Mouse (Mus musculus): Measurements from ENCODE around the gene Gm11444. TPM values are rescaled to one million over a fixed set of nuclear protein-coding genes. Genes with fewer than 3 reads are reported as not detected.

Gm11444 gene
- total RNA-seq (2021): not detected
- long read RNA-seq, experiment 1: 0 reads
- long read RNA-seq, experiment 2: 0 reads

DNA sequence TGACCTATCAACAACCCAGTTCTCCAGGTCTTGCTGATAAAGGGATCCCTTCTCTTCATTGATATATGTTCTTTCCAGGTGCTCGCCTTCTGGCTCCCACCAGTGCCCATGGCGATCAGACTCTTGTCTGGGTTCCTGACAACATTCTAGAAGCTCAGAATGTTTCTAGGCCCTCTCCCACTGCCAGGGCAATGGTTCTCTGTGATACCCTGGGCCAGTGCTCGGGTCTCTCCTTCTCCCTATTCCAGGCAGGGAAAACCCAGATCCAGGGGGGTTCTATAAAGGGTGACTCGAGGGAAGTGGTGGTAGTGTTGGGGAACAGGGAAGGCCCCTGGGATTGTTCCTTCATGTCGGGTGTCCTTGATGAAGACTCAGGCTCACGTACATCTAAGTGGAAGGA, at the start of gene Gm11444:
Gene Gm11444 (minus strand): TSS at position 101 of the 400 bp plus-strand sequence.
- intact Hi-C loops (cut with DNase I): no loop called here

GRCm38 (mm10) chr11:85896335-85896985, 46.3 kb upstream of the Gm11444 start:
- DNase-seq (ENCODE audit: low spot score in 2 of 2): no peak
- intact Hi-C loops (cut with DNase I): no loop called here

More for the DNA sequence above, at the start of gene Gm11444:
- DNase-seq (ENCODE audit: low spot score in 2 of 2): no peak

- DNase-seq (ENCODE audit: low spot score in 2 of 2): no peak
These were observed 44.8 kb upstream of the Gm11444 start for GRCm38 (mm10) chr11:85894731-85895545.

DNA sequence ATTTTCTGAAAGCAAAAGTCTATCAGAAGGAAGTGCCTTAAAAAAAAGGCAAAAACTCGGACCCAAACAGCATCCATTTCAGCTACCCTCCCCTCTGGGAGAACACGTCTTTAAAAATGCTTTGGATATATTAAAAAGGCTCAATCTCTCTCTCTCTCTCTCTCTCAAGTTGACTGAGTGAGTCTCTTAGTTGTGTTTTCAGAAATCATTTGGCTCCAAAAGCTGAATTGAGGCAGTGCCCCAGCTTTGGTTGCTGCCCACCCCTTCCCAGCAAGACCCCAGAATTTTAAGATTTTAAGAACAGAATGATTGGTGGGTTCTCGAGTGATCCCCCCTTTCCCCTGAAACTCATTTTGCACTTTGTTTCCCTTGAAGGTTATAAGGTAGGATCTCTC, 44.0 kb upstream of the Gm11444 start:
- DNase-seq (ENCODE audit: low spot score in 2 of 2): no peak
- intact Hi-C loops (cut with DNase I): no loop called here

More at GRCm38 (mm10) chr11:85894731-85895545, 44.8 kb upstream of the Gm11444 start:
- intact Hi-C loops (cut with DNase I): no loop called here

DNA sequence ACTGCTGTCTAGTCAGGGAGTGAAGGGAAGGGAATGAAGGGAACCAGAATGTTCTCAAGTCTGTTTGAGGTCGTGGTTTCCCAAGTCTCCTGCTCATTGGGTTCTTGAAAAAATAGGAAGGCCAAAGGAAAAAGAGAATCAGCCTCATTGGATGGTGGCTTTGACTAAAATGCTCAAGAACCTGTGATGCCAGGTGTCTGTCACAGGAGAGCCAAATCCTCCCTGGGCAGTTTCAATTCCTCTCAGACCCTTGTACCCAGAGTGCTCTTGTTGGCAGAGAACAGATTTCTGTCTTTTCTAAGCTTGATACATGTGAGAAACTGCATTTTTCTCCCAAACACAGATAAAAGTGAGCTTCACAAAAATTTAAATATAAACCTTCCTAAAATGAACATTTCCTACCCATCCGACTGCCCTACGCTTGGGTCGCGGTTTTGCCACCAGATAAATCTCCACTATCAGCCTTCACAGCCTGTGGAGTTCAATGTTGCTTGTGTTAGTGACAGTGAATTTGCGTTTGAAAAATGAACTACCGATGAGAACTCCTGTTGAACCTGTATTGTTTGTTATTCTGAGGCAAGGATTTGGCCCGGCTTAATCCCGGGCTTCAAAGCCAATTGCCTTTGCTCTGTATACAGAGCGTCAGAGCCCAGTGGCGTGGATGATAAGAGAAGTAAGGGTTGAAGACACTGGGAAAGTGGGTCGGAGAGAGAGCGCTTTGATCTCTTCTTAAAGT, 43.4 kb upstream of the Gm11444 start:
- intact Hi-C loops (cut with DNase I): no loop called here
- no peak for DNase-seq (ENCODE audit: low spot score in 2 of 2)

DNA sequence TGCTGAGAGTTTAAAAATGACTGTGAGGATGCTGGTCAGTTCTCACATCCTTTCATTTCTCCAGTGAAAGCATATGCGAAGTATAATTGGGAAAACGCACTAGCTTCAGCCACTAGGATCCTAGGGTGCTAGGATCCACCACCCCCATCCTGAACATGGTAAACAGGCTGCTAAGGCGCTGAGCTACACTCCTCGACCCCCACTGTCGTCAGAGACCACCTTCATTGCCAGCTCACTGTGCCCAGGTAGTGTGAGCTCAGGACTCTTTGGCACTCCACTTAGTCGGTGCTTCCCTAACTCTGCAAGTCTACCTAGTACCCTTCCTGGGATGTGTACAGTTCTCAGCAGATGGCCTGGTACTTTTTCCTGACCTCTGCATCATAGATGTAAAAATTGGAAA, 42.6 kb upstream of the Gm11444 start:
- intact Hi-C loops (cut with DNase I): no loop called here
- DNase-seq (ENCODE audit: low spot score in 2 of 2): no peak

DNA sequence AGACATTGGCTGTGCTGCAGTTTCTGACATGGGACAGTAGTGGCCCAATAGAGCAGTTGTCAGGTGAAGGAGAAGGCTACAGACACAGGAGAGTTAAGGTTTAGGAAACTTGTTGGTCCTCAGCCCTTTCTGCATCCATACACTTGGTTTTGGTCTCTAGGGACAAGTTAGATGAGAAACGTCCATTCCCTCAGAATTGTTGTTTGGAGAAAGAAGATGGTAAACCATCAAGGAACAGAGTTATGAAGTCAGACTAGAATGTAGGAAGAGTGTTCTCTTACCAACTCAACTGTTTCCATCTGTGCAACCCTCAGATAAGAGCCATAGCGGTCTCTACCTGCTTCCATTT, 41.5 kb upstream of the Gm11444 start:
- DNase-seq (ENCODE audit: low spot score in 2 of 2): no peak
- intact Hi-C loops (cut with DNase I): no loop called here

GRCm38 (mm10) chr11:85891010-85891691, 41.0 kb upstream of the Gm11444 start:
- no peak for DNase-seq (ENCODE audit: low spot score in 2 of 2)
- intact Hi-C loops (cut with DNase I): no loop called here

GRCm38 (mm10) chr11:85890563-85890845, 40.4 kb upstream of the Gm11444 start:
- no peak for DNase-seq (ENCODE audit: low spot score in 2 of 2)

GRCm38 (mm10) chr11:85889730-85890562, 39.8 kb upstream of the Gm11444 start:
- no peak for DNase-seq (ENCODE audit: low spot score in 2 of 2)
- intact Hi-C loops (cut with DNase I): loop anchor here (5.0 kb wide), 2 partner anchors 48 to 1368 kb away; no protein-coding TSS in a partner anchor

More at GRCm38 (mm10) chr11:85890563-85890845, 40.4 kb upstream of the Gm11444 start:
- intact Hi-C loops (cut with DNase I): no loop called here

- DNase-seq (ENCODE audit: low spot score in 2 of 2): no peak
- intact Hi-C loops (cut with DNase I): loop anchor here (5.0 kb wide), 2 partner anchors 47 to 1367 kb away; no protein-coding TSS in a partner anchor
These were observed 39.1 kb upstream of the Gm11444 start for GRCm38 (mm10) chr11:85889056-85889729.

GRCm38 (mm10) chr11:85888451-85888961, 38.4 kb upstream of the Gm11444 start:
- no peak for DNase-seq (ENCODE audit: low spot score in 2 of 2)
- intact Hi-C loops (cut with DNase I): loop anchor here (5.0 kb wide), 2 partner anchors 46 to 1366 kb away; no protein-coding TSS in a partner anchor

GRCm38 (mm10) chr11:85887801-85888450, 37.8 kb upstream of the Gm11444 start:
- DNase-seq (ENCODE audit: low spot score in 2 of 2): no peak
- intact Hi-C loops (cut with DNase I): loop anchor here (5.0 kb wide), 2 partner anchors 46 to 1366 kb away; no protein-coding TSS in a partner anchor

DNA sequence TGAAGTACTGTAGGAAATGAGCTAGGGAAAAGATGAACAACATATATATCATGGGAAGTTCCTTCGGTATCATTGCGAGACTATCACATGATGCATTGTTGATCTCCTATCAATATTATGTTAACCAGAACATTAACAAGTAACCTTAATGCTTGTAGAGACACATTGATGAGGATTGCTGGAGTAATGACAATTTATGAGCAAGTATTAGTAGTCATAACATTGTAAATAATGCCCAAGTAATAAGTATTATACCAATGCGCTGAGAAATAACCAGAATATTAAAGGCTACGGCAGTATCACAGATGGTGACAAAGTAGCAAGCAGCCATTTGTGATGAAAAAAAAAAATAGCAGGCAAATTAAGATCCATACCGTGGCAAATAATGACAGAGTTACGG, 37.1 kb upstream of the Gm11444 start:
- intact Hi-C loops (cut with DNase I): loop anchor here (5.0 kb wide), 2 partner anchors 45 to 1365 kb away; no protein-coding TSS in a partner anchor
- DNase-seq (ENCODE audit: low spot score in 2 of 2): no peak

DNA sequence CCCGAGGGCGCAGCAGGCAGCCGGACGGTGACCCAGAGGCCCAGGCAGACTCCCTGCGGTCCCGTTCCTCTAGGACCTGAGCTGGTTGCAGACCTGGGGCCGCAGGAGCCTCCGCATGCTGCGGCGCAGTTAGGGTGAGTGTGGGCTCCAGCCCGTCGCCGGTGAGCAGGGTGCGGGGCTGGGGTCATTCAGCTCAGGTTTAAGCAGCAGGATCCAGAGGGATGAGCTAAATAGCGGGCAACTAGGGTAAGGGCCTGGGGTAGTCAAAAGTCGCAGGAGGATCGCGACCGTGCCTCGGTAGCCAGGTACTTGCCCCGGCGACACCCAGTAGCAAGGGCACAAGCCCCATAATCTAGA, 36.3 kb upstream of the Gm11444 start:
- no peak for DNase-seq (ENCODE audit: low spot score in 2 of 2)
- intact Hi-C loops (cut with DNase I): loop anchor here (5.0 kb wide), 2 partner anchors 44 to 1364 kb away; no protein-coding TSS in a partner anchor

DNA sequence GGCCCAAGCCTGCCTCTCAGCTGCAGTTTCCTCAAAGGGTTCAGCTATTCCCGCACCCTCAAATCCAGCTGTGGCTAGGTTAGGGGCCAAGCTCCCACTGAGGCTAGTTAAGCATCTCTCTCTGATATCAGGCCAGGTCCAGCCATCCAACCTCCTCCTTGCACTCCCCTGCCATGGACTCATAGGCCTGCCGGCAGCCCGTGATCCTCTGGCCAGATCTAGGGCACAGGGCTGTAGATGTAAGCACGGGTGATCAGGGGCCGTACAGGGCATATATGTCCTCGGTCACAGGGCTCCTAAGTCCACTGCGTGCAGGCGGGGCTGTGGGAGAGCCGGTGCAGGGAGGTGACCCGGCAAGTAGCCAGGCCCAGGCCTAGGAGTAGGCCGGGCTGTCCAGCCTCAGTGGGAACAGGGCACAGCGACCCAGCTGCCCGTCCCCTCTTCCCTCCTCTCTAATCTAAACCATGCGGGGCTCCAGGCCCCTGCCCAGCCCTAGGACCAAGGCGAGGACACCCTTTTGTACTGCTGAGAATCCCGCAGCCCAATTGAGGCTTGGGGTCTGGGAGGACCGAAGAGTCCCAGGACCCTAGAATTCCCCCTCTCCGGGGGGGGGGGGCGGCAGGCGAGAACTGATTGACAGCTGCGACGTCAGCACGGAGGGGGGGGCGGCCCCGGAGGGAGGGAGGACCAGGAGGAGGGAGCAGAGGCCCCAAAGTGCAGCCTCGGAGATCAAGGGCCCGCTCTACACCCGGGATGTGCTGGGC, 35.7 kb upstream of the Gm11444 start, which contains the start of gene Tbx4:
Gene Tbx4 (plus strand): TSS at position 758 of the 764 bp plus-strand sequence.
- no peak for DNase-seq (ENCODE audit: low spot score in 2 of 2)
- intact Hi-C loops (cut with DNase I): loop anchor here (5.0 kb wide), 2 partner anchors 44 to 1364 kb away; no protein-coding TSS in a partner anchor
